Mouse (Mus musculus): ENCODE measurements around the gene Ccnj.
A peak's percentile ranks its signal among the peaks of the same experiment; 100 is the strongest.

Ccnj gene

GRCm38 (mm10) chr19:40841593-40841992 is 10.5 kb downstream of the Ccnj start:
- DNase-seq (ENCODE audit: low read depth), result no peak

DNA sequence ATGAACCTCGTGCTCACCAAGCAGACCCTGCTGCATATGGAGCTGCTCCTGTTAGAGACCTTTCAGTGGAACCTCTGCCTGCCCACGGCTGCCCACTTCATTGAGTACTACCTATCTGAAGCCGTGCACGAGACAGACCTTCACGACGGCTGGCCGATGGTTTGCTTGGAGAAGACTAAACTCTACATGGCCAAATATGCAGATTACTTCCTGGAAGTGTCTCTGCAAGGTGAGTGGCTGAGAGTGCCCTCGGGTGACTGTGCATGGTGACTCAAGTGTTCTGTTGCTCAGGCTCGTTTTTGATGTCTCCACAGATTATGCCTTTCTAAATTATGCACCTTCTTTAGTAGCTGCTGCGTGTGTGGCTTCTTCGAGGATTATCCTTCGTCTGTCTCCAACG is 13.7 kb downstream of the Ccnj start:
- no peak for DNase-seq (ENCODE audit: low read depth)

DNA sequence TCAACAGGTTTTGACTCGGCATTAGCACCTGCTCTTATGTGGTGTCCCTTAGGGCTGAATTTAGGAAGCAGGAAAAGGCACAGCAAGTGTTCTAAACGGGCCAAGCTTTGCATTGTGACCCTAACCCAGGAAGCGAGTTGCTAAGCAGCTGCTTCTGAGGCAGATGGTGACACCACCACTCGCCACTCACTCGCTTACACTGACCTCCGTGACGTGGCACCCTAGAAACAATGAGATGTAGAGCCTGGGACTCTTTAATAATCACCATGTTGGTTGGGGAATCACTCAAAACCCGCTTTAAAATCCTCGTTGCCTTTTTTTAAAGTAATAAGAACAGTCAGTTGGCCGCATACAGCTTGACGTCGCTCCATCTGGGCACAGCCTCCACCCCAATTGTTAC is 18.3 kb downstream of the Ccnj start:
- DNase-seq (ENCODE audit: low read depth), result no peak

- DNase-seq (ENCODE audit: low read depth), result no peak
Observed at GRCm38 (mm10) chr19:40859555-40859954, 28.5 kb downstream of the Ccnj start.

DNA sequence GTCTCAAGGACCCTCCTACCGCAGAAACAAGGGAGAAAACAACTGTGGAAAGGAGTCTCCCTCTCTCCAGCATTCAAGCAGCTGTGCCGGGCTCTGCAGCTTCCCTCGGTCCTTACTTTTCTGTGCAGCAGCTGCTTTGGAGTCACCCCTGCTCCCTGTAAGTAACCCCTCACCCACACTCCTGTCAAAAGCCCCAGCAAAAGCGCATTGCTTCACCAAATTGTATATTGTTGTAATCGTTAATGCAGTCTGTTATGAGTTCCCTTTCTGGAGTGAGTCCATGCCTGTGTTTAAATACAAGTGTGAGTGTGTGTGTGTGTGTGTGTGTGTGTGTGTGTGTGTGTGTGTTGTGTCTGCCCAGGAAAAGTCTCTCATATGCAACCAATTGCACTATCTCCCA is 37.2 kb downstream of the Ccnj start:
- DNase-seq (ENCODE audit: low read depth), result no peak

DNA sequence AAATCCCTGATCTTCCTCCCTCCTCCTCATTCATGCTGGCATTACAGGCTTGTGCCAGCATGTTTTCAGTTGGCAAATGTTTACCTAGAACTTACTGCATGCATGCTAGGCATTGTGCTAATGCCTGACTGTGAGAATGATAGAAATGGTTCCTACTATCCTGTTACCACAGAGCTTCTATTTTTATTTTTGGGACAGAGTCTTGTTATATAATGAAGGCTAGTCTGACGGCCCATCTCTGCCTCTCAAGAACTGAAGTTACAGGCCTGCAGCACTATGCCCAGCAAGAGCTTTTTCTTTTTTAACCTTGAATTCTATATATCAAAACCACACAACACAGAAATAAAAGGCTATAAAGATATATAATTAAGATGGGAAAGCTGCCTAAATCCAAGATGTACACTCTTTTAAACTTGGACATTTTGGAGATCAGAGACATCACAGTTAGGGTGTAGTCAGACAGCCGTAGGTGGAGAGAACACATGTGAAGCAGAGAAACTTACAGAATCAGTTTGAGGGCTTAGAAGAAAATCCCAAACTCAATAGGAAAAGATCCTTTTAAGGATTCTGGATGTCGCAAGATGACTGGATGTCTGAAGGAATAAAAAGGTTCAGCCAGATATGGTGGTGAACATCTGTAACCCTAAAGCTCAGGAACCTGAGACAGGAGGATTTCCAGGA is 38.5 kb downstream of the Ccnj start:
- no peak for DNase-seq (ENCODE audit: low read depth)

DNA sequence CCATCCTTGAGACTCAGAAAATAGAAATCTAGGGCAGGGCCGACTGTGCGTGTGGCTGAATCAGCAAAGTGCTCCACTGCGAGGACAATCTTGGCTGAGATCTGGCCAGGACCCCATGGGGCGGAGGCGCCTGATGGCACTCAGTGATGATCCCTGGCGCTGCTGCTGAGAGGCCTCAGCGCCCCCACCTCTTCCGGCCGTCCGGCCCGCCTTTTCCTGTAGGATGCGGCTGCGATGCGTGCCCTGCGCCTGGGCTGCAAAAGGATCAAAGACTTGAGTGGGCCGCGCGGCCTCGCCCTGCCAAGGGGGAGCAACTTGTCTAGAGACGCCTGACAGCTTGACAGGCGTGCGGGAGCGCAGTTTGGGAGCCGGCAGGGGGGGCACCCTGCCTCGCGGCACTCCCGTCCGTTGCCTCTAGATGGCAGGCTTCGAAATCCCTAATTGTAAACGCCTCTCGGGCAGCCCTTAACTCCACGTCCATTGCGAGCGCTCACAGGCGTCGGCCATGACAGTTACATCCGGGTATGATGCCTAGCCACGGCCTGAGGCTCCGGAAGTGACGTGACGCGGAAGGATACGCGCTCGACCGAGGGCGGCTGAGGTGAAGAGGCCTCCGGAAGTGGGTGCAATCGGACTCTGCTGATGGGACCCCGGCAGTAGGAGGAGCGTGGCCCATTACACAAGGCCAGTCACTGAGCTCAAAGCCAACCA is 42.0 kb downstream of the Ccnj start:
- DNase-seq (ENCODE audit: low read depth), result peak; percentile 77

DNA sequence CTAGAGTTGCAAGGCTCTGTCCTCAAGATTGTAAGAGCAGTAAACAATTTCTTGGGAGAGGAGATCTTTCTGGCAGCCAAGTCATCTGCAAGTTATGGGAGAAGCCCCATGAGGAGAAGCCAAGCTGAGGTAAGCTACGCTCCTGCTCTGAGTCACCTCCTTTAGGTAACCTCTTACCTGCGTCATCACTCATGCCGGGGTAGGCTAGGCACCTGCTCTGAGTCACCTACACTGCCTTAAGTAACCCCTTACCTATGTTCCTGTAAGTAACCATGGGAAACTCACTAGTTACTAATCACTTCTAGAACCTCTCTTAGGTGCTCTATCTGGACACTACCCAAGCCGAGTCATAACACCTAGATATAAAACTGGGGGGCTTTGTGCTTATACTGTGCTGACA is 50.6 kb downstream of the Ccnj start:
- no peak for DNase-seq (ENCODE audit: low read depth)

DNA sequence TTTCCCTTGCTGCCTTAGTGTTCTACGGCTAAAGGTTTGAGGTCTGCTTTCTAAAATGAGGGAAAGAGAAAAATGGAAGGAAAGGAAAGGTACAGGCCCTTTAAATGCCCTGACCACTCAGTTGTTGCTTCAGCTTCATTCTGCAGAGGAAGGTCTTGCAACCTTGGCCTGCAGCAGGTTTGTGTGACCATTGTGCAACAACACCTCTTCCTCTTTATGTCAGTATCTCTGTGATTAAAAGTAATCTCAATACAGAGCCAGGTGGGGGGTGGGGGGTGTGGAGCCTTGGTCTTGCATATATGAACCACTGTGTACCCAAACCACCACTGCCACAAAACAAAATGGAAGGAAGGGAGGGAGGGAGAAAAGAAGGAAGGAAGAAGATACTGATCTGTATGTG is 57.8 kb downstream of the Ccnj start:
- DNase-seq (ENCODE audit: low read depth), result no peak

DNA sequence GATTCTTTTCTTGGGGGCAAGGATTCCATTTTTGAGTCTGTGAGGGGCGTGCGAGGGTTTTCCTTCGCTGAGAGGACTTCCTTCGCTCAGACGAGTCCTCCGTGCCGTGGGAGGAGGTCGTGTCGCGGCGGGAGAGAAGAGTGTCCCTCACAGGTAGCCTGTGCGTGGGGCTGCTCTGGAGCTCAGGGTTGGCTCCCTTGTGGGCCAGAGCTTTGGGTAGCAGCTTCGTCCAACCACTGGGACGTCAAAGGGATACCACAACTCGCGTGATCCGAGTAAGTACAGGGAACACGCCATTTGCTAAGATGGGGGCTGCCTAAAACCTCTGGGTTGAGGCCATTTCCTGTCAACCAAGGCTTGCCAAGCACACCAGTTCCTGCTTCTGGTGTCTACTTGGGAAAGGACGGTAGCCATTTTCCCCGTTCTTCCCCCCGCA is 63.0 kb downstream of the Ccnj start:
- DNase-seq (ENCODE audit: low read depth), result no peak

- peak; percentile 72 for DNase-seq (ENCODE audit: low read depth)
Observed at GRCm38 (mm10) chr19:40894519-40895392, 63.7 kb downstream of the Ccnj start, which contains the start of gene Zfp518a. Zfp518a (plus strand) TSS chr19:40894705.

DNA sequence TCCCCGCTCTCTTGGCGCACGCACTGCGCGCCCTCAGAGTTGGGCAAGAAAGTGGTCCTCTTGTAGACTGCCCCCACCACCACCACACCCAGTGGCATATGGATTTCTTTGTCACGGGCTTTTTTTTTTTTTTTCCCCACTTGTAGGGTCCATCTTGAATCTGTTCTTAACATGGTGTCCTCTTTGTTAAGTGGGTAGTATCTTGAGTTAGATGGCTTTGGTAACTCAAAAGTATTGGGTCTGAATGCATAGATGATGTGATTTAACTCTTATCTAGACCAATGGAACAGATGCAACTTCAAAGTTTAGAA is 64.3 kb downstream of the Ccnj start:
- peak; percentile 8 for DNase-seq (ENCODE audit: low read depth)

Data from c-Kit-positive CD71-positive TER-119-negative erythroid progenitor cells, embryonic 14.5 days (primary cell).